Mouse (Mus musculus) natural killer cell, adult 2 months (primary cell): Measurements from ENCODE around the gene Kng2.
"Not testable (repeated sequence)": the region's sequence is repeated elsewhere in the genome, so short reads cannot be mapped to it uniquely, and the experiment has no call there.

Experiments
- DNase-seq, 2 experiments: peaks; one replicate each; pipeline ENCODE4 v3.0.0; 2022; ENCODE audit warnings: low spot score in 2 of 2

Gene Kng2

DNA sequence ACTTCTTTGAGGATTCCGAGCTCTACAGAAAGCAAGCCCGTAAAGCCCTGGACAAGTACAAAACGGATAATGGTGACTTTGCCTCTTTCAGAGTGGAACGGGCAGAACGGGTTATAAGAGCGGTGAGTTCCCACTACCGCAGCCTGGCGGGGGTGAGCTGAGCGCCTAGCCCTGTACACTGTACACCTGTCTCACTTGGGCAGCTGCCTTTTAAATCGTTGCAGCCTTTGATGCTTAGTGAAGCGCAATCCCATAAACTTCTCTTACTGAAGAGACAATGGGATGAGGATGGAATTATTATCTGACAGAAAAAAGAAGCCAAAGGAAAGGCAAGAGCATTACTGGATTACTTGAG is 73.2 kb downstream of the Kng2 start:
- DNase-seq: no peak

DNA sequence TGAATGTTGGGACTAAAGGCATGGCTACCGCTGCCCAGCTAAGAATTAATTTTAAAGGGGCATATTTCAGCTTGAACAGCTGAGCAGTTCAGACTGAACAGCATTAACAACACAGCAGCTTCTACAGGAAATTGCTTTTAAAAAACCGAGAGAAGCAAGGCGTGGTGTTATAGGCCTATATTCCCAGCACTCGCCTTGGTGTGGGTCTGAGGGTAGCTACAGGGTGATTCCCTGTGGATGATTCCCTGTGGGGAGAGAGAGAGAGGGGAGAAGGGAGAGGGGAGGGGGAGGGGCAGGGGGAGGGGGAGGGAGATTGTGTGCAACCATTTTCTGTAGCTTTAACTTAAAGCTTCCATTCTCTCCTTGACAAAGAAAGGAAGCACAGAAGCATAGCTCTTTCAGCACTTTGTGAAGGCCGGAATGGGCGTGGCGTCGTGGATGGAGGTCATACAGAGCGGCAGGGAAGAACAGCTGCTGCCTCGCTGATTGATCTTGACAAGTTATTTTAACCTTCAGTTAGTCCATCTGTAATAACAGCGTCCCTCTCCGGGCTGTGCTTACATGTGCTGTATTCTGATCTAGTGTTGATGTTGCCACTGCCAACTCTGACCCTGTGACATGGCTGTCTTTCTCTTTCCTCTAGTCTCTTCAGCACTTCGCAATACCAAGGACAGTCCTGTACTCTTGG is 73.7 kb downstream of the Kng2 start:
- no peak for DNase-seq

DNA sequence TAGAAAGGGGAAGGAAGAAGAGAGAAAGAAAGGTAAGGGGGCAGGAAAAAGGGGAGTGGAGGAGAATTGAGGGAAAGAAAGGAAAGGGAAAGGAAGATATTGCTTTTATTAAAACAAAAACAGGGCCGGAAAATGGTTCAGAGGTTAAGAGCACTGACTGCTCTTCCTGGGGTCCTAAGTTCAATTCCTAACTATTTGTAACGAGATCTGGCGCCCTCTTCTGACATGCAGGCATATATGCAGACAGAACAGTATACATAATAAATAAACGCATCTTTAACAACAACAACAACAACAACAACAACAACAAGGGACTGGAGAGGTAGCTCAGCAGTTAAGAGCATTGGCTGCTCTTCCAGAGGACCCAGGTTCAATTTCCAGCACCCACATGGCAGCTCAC is 76.2 kb downstream of the Kng2 start:
- no peak for DNase-seq

GRCm38 (mm10) chr16:22950840-22951395 is 78.4 kb downstream of the Kng2 start, which contains the start of gene Hrg:
TSS of gene Hrg (plus strand) at chr16:22951072.
- DNase-seq: no peak

GRCm38 (mm10) chr16:22947371-22947770 is 81.9 kb downstream of the Kng2 start:
- DNase-seq: no peak

DNA sequence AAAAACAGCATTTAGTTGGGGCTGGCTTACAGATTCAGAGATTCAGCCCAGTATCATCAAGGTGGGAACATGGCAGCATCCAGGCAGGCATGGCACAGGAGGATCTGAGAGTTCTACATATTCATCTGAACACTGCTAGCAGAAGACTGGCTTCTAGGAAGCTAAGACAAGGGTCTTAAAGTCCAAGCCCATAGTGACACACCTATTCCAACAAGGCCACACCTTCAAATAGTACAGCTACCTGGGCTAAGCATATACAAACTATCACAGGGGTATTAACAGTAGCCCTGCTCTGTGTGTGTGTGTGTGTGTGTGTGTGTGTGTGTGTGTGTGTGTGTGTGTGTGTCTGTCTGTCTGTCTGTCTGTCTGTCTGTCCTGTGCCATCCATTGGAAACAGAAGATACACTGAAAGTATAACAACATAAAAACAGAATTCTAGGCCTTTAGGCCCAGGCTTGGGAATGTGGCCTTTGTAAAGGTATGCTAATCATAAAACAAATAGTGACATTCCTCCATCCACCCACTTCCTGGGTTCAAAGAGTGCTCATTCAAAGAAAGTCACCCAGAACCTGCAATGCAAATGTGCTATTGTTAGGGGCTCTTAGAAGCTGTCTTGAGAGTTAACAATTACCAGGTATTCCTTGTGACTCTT is 87.3 kb downstream of the Kng2 start:
- DNase-seq: not testable (repeated sequence)

DNA sequence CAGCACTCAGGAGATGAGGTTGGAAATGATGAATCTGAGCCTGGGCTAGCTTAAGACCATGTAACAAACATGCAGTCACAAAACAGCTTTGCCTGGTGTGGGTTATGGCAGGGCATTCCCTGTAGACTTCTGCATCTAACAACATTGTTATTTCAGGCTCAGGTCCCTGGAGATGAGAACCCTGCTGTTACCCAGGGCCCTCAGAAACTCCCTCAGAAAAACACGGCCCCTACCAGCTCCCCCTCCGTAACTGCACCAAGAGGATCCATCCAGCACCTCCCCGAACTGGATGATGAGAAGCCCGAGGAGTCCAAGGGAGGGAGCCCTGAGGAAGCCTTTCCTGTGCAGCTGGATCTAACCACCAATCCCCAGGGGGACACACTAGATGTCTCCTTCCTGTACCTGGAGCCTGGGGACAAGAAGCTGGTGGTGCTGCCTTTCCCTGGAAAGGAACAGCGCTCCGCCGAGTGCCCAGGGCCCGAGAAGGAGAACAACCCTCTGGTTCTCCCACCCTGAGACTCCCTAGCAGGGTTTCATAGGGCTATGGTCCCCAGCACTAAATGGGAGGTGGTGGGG is 90.1 kb downstream of the Kng2 start:
- no peak for DNase-seq

DNA sequence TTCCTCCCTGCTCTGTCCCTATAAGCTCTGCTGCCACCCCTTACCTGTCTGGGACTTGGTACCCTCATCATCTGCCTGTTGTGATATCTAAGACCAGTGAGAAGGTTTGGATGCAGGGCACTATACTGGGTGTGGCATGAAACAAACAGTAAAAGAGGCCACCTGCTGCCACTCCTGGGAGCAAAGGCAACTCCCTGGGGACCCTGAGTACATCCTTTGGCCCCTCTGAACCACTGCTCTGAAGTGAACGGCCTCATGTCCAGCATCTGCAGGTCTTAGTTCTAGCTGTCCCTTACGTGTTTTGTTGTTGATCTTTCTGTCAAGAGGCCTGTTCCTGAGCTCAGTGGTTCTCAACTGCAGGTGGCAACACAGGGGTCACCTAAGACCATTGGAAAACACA is 90.7 kb downstream of the Kng2 start:
- DNase-seq: no peak

GRCm38 (mm10) chr16:22937631-22938030 is 91.7 kb downstream of the Kng2 start:
- DNase-seq: no peak
